Mouse (Mus musculus): ENCODE results near the gene Tbc1d16. TPM values are rescaled to one million over a fixed set of nuclear protein-coding genes. Genes with fewer than 3 reads are reported as not detected.

Tbc1d16 gene
- polyA plus RNA-seq, 1 experiment from 2014 or later, result 27.2 TPM

DNA sequence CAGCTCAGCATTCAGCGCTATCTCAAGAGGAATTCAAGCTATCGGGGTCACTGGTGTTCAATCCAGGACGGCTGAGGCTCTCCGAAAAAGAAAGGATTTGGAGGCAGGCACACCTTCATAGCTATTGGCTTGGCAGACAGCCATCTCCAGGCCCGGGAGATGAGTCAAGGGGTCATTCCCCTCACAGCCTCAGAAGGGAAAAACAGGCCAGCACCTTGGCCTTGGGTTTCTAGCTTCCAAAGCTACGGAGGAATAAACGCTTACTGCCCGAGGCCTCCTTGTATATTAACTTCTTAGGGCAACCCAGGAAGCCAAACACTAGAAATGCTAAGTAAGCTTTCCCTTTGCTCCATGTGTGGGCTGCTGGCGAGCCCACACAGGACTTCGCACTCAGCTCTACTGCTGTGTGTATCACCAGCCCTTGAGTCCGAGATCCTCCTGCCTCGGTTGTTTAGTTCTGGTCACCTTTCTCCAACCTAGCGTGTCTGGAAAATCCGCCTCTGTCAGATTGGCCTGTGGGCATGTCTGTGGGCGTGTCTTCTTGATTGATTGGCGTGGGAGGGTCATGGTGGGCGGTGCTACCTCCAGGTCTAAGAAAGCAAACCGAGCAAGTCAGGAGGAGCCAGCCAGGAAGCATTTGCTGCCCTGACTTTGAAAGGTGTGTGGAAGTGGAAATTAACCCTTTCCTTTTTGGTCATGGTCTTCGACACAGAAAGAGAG, 15.0 kb downstream of the Tbc1d16 start:
- peaks cover 77% of the 10 kb centered on the region for H3K4me1 ChIP-seq
- H3K36me3 ChIP-seq, result peaks cover 24% of the 10 kb centered on the region
- H3K4me3 ChIP-seq, result no peak overlapping the region
- WGBS, result 59% methylated on average over 19 of the region's 19 CpGs
- no peak overlapping the region for H3K4me2 ChIP-seq (replicated peaks)
- no peaks in the 10 kb centered on the region for H3K27me3 ChIP-seq
- H3K9me3 ChIP-seq, result no peaks in the 10 kb centered on the region
- no peak overlapping the region for H3K9ac ChIP-seq
- no peak for ATAC-seq (ENCODE audit: low FRiP score, low read depth)
- H3K27ac ChIP-seq, result peak overlapping the region; percentile 15; the same call in 1 of the 2 replicates

DNA sequence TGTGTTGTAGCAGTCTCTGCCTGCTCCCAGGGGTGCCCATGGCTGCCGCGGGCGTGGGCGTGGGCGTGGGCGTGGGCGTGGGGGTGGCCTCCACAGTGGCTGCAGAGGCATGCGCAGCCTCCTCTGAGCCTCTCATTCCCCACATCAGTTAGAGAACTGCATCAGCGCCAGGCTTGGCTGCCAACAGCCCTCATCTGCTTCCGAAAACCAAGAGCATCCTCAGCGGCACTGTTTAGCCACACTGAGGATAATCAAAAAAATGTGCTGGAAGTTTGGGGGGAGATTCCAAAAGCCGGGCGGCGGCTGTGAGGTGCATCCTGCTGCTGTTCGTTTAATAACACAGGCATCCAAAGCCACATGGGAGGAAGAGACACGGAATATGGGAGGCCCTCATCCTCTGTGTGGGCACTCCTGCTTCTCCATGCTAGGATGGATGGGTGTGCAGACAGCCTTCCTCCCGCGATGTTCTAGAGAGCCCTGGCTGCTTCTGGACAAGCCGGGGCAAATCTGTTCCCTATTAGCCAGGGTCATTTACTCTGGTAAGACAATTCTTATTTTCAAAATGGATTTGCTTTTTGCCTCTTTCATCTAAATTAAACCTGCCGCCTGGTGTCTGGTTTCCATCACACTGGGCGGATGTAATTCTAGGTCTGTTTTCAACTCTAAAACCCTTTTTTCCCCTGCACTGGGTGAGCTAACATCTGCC, 16.5 kb downstream of the Tbc1d16 start:
- H3K4me1 ChIP-seq, result peaks cover 74% of the 10 kb centered on the region
- H3K9me3 ChIP-seq, result no peaks in the 10 kb centered on the region
- 32% methylated on average over 21 of the region's 21 CpGs for WGBS
- H3K27me3 ChIP-seq, result no peaks in the 10 kb centered on the region
- no peak overlapping the region for H3K9ac ChIP-seq
- peak overlapping the region; percentile 23 for H3K4me2 ChIP-seq (replicated peaks)
- no peak overlapping the region for H3K4me3 ChIP-seq
- peaks cover 33% of the 10 kb centered on the region for H3K36me3 ChIP-seq
- peak overlapping the region; percentile 44; the same call in 1 of the 2 replicates for H3K27ac ChIP-seq
- peak; percentile 18; the same call in 1 of the 2 replicates for ATAC-seq (ENCODE audit: low FRiP score, low read depth)

DNA sequence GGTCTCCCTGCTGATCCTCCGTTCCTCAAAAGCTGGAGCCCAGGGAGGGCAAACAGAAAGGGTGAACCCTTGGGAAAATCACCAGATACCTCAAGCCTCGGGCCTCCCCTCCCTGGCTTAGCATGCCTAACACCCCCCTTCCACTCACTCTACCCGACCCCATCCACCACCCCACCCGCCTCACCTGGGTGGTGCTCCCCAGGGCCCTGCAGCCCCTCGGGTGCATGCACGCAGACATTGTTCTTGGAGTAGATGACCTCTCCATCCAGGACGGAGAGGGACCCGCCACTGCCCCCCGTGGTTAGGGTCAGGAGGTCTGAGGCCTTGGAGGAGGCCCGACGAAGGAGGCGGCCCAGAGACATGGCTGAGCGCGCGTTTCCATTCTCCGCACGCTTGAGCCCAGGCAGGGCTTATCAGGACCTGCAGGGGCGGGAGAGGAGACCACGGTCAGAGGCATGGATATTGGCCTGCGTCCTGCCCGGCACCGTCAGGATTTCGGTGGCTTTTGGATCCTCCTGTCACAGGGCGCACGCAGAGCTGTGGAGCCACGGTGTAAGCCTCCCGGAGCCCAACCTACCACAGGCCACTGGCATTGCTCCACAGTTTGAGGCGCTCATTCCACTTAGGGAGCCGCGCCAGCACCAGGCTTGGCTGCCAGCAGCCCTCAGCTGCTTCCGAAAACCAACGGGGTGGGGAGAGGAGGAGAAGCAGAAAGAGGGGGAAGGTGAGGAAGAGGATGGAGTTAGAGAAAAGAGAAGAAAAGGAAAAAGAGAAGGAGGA, 17.8 kb downstream of the Tbc1d16 start:
- no peak overlapping the region for H3K27ac ChIP-seq
- 73% methylated on average over 32 of the region's 32 CpGs for WGBS

DNA sequence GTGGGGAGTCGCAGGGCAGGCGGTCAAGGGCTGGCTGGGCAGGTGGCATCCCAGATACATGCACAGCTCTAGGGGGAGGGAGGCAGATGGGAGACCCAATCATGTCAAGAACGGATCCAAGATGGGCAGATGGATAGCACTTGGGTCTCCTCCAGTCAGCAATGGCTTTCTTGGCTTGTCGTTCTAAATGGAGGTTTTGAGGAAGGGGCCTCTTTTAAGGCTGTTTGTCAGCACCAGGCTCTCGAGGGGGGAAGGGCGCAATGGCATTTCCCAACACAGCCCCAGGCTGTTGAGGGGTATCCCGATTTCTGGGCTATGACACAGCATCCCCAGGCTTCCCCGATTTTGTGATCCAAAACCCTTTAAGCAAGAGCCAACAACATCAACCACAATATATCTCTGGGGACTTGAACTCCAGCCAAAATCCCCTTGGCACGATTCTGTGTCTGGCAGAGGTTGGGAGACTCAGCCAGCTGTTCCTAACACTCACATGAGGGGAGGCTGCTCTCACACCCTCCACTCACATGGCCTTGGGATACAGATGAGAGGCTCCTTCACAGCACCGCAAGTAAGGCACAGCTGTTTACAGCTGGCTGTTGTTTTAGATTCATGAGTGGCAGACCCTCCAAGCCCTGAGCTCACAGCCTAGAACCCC, 18.8 kb downstream of the Tbc1d16 start:
- peaks cover 47% of the 10 kb centered on the region for H3K36me3 ChIP-seq
- ATAC-seq (ENCODE audit: low FRiP score, low read depth), result no peak
- peak overlapping the region; percentile 13; the same call in 1 of the 2 replicates for H3K9ac ChIP-seq
- no peak overlapping the region for H3K27ac ChIP-seq
- no peaks in the 10 kb centered on the region for H3K9me3 ChIP-seq
- H3K4me3 ChIP-seq, result no peak overlapping the region
- H3K4me2 ChIP-seq (replicated peaks), result no peak overlapping the region
- WGBS, result 60% methylated on average over 10 of the region's 10 CpGs
- peaks cover 54% of the 10 kb centered on the region for H3K4me1 ChIP-seq
- H3K27me3 ChIP-seq, result no peaks in the 10 kb centered on the region

More for the DNA sequence above, 17.8 kb downstream of the Tbc1d16 start:
- Histone ChIP-seq H3K4me2 (replicated peaks) (peak overlapping the region; percentile 11; the same call in 1 of the 2 replicates), H3K9ac (no peak overlapping the region), H3K36me3 (peaks cover 40% of the 10 kb centered on the region), H3K9me3 (no peaks in the 10 kb centered on the region), H3K4me1 (peaks cover 63% of the 10 kb centered on the region), H3K27me3 (no peaks in the 10 kb centered on the region), H3K4me3 (no peak overlapping the region)
- no peak for ATAC-seq (ENCODE audit: low FRiP score, low read depth)

DNA sequence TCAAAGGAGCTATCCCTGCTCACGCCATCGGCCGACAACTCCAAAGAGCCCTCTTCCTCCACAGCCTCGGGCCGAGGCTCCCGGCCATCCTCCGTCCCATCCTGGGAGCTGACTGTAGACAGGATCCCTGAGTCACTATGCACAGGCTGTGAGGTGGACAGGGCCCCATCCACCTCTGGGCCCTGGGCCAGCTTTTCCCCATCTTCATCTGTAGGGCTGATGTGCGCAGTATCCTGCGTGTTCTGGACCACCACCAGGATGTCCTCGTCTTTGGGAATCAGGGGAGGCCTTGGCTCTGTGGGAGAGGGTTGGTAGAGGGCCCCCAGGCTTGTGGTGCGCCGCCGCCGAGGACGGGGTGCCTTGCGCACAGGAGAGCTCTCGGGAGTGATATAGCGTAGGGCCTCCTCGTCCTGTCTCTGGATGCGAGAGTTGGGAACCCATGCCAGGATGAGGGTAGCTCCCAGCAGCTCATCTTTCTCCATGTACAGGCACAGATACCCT, 19.4 kb downstream of the Tbc1d16 start:
- H3K4me1 ChIP-seq, result peaks cover 48% of the 10 kb centered on the region

DNA sequence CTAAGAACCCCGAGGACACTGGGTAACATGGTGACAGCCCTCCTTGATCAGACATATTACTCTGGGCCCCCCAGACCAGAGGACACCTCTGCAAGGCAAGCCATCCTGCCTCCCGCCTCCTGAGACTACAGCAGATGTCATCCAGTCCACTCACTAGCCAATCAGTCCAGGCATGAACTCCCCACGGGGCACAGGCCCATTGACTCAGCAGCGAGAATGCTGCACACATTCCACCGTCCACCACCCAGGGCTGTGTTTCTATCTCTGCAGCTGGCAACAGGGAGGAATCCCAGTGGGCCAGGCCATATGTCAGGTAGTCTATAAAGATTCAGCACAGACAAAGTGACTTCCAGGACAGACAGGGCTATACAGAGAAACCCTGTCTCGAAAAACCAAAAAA, 20.3 kb downstream of the Tbc1d16 start:
- peaks cover 39% of the 10 kb centered on the region for H3K4me1 ChIP-seq
- no peaks in the 10 kb centered on the region for H3K9me3 ChIP-seq
- H3K27ac ChIP-seq, result no peak overlapping the region
- H3K4me3 ChIP-seq, result no peak overlapping the region
- no peak overlapping the region for H3K4me2 ChIP-seq (replicated peaks)
- peaks cover 52% of the 10 kb centered on the region for H3K36me3 ChIP-seq
- no peaks in the 10 kb centered on the region for H3K27me3 ChIP-seq
- WGBS, result 76% methylated on average over 6 of the region's 6 CpGs
- no peak overlapping the region for H3K9ac ChIP-seq
- no peak for ATAC-seq (ENCODE audit: low FRiP score, low read depth)

More for the DNA sequence above, 19.4 kb downstream of the Tbc1d16 start:
- Histone ChIP-seq H3K27ac (no peak overlapping the region), H3K36me3 (peaks cover 51% of the 10 kb centered on the region), H3K4me2 (replicated peaks) (no peak overlapping the region), H3K9ac (peak overlapping the region; percentile 13; the same call in 1 of the 2 replicates), H3K9me3 (no peaks in the 10 kb centered on the region), H3K27me3 (no peaks in the 10 kb centered on the region), H3K4me3 (no peak overlapping the region)
- ATAC-seq (ENCODE audit: low FRiP score, low read depth), result no peak
- 90% methylated on average over 20 of the region's 20 CpGs for WGBS

DNA sequence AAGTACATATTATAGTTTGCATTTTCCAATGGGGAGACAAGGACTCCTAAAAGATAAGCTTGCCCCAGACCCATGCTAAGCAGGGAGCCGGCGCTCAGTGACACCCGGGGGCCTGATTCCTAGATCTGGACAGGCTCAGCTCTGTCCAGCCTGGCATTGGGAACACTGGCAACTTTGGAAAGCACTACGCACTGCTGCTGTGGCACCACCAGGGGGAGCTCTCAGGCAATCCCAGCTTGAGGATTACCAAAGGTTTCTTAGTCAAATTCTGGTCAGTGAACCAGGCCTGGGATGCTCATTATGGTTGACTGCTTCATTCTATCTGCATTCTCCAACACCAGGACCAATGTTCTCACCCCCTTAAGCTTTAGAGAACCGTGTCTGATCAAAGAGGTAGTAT, 21.7 kb downstream of the Tbc1d16 start:
- Histone ChIP-seq H3K4me3 (no peak overlapping the region), H3K9me3 (no peaks in the 10 kb centered on the region), H3K4me1 (peaks cover 24% of the 10 kb centered on the region), H3K36me3 (peaks cover 67% of the 10 kb centered on the region), H3K4me2 (replicated peaks) (no peak overlapping the region), H3K27me3 (no peaks in the 10 kb centered on the region), H3K27ac (no peak overlapping the region), H3K9ac (no peak overlapping the region)
- ATAC-seq (ENCODE audit: low FRiP score, low read depth), result no peak
- WGBS, result 42% methylated on average over 5 of the region's 5 CpGs

DNA sequence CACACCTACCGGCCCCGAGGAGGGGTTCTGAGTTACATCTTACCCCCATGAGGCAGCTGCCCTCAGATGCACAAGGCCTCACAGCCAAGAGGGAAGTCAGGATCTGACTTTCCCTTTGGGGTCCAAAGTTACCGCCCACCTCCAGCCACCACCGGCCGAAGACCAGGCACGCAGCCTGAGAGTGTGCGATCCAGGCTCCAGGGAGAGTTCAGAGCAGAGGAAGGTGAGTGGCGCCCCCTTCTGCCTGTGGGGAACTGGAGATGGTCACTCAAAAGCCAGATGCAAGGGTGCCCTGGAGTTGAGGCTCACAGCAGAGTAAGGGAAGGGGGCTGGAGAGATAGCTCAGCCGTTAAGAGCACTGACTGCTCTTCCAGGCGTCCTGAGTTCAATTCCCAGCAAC, 22.6 kb downstream of the Tbc1d16 start:
- Histone ChIP-seq H3K36me3 (peaks cover 70% of the 10 kb centered on the region), H3K9me3 (no peaks in the 10 kb centered on the region), H3K9ac (no peak overlapping the region), H3K4me2 (replicated peaks) (no peak overlapping the region), H3K27ac (no peak overlapping the region), H3K4me1 (peaks cover 19% of the 10 kb centered on the region), H3K27me3 (no peaks in the 10 kb centered on the region), H3K4me3 (no peak overlapping the region)
- 81% methylated on average over 10 of the region's 10 CpGs for WGBS
- ATAC-seq (ENCODE audit: low FRiP score, low read depth), result no peak

DNA sequence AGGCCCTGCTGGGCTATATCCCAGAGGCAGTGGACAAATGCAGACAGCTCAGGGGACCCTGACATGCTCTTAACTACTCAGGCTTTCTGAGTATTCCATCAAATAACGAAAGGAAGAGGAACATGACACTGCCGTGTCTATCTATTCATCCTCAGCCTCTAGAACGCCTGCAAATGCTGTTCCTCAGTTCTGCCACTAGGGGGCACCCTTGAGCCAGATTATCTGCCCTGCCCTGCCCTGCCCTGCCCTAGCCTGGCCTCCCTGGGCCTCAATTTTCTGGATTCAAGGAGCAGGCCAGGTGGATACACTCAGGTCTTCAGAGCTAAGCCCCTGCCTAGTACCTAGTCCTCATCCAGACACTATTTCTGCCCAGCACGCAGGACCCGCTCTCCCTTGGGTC, 24.9 kb downstream of the Tbc1d16 start:
- Histone ChIP-seq H3K4me3 (no peak overlapping the region), H3K9me3 (no peaks in the 10 kb centered on the region), H3K9ac (no peak overlapping the region), H3K4me1 (peaks cover 8% of the 10 kb centered on the region; the same call in 1 of the 2 replicates), H3K4me2 (replicated peaks) (no peak overlapping the region), H3K36me3 (peaks cover 65% of the 10 kb centered on the region), H3K27ac (no peak overlapping the region), H3K27me3 (no peaks in the 10 kb centered on the region)
- ATAC-seq (ENCODE audit: low FRiP score, low read depth), result no peak
- WGBS, result 57% methylated on average over 5 of the region's 5 CpGs

DNA sequence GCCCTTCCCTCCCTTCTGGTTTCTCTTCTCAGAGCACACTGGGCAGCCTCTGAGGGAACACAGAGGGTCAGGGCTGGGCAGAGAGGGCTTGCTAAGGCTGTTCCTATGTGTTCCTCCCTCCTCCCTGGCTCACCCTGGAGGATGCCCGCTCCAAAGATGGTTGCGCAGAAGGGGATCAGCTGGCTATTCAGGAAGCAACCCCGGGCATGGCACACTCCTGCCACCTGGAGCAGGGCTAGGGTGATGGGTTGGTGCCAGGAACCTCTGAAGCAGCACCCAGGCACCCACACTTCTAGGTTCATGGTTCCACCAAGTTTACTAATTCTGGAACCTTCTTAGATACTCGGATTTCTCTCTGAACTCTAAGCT, 29.1 kb downstream of the Tbc1d16 start:
- WGBS, result 85% methylated on average over 4 of the region's 4 CpGs
- Histone ChIP-seq H3K9me3 (no peaks in the 10 kb centered on the region), H3K36me3 (peaks cover 47% of the 10 kb centered on the region), H3K9ac (no peak overlapping the region), H3K4me3 (no peak overlapping the region), H3K4me1 (peaks cover 12% of the 10 kb centered on the region; the same call in 1 of the 2 replicates), H3K27ac (no peak overlapping the region), H3K4me2 (replicated peaks) (no peak overlapping the region), H3K27me3 (no peaks in the 10 kb centered on the region)
- no peak for ATAC-seq (ENCODE audit: low FRiP score, low read depth)

DNA sequence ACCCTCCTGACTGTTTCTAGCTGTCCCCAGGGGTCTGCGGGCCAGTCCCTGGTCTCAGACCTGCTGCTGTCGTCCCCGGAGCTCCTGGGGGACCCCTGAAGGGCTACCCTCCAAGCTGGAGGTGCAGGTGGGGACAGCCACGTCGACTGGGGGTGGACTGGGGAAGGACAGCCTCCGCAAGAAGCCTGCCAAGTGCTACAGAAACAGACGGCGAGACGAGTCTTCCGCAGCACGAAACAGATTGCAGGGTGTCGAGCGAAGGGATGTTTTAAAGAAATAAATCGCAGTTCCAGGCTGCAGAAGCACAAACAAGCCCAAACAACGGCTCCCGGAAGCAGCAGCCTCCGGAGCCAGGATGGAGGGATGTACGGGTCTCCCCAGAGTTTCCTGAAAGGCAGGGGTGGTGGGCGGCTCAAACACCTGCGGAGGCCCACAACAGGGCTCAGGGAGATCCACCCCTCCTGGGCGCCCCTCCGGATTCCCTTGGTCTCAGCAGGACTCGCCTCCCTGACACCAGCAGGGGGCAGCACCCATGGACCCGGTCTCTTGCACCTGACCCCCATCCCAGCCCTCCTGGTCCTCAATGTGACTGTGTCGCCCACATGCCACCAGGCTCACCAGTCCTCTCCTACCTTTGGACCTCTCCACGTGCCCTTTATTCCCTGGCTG, 29.6 kb downstream of the Tbc1d16 start:
- Histone ChIP-seq H3K36me3 (peaks cover 46% of the 10 kb centered on the region), H3K4me1 (peaks cover 13% of the 10 kb centered on the region; the same call in 1 of the 2 replicates), H3K27me3 (no peaks in the 10 kb centered on the region), H3K4me2 (replicated peaks) (peak overlapping the region; percentile 15; the same call in 1 of the 2 replicates), H3K9ac (0 out of 2 replicates have a peak overlapping the region, but pooled peaks have one; percentile 13), H3K4me3 (no peak overlapping the region), H3K9me3 (no peaks in the 10 kb centered on the region), H3K27ac (no peak overlapping the region)
- 48% methylated on average over 26 of the region's 26 CpGs for WGBS
- no peak for ATAC-seq (ENCODE audit: low FRiP score, low read depth)
